Mouse (Mus musculus): ENCODE measurements around the gene Dgkq.
A peak's percentile ranks its signal among the peaks of the same experiment; 100 is the strongest.

Gene Dgkq

GRCm38 (mm10) chr5:108680871-108681270 is 11.4 kb upstream of the Dgkq start:
- DNase-seq = no peak

DNA sequence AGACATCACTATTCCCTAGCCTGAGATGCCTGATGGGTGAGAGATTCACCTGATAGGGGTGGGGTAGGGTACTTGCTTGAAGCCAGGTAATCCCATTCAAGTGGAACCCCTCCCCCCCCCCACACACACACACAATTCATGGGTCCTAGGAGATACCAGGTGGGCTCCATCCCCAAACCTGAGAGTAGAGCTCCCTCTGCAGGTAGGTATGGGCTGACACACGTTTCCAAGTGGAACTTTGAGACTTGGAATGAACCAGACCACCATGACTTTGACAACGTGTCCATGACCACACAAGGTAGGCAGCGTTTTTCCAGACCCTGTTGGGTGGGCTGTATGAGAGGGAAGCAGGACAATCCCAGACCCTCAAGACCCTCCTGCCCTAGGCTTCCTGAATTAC is 10.4 kb upstream of the Dgkq start:
- DNase-seq = no peak

DNA sequence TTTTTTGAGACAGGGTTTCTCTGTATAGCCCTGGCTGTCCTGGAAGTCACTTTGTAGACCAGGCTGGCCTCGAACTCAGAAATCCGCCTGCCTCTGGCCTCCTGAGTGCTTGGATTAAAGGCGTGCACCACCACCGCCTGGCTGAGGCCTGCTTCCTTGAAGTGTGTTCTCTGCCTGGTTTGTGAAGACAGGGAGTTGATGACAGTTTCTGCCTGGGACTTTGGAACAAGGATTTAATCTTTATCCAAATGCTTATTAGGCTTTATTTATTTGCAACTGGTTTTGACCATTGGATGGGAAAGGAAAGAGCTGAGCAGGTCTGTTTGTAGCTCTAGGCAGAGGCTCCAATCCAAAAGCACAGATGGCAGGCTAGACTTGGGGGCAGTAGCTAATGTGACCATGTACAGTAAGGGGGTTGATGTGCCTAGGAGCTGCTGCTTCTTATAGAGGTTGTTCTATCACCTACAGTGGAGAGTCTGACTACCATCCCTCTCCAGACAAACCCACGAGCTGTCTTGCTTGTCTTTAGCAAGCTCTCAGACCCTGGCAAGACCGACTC is 8.9 kb upstream of the Dgkq start:
- DNase-seq = no peak

DNA sequence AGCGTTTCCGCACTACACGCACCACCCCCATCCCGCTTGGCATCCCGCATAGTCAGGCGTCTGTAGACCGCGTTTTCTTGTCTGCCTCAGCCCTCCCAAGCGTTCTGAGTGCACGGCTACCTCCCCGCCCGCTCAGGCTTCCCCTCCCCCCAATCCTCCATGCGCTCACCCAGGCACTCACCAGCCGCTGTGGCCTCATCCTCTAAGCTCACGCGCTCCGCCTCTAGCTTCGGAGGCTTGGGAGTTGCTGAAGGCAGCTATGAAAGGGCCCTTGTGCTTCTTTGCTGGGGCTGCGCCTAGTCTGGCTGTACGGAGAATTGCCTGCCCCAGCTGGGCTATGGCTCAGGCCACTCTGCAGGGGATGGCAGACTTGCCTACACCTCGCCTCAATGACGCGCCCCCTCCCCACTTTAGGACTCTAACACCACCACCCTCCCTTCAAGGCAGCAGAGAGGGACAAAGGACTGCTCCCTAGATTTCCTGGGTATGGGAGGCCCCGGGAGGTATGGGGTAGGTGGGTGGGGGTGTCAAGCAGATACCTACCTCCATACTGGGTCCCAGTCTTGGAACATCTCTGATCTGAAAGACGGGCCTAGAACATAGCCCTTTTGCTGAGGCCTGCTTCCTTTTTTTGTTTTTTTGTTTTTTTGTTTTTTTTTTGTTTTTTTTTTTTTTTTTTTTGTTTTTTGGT is 8.3 kb upstream of the Dgkq start:
- DNase-seq = peak; percentile 63 to 70

DNA sequence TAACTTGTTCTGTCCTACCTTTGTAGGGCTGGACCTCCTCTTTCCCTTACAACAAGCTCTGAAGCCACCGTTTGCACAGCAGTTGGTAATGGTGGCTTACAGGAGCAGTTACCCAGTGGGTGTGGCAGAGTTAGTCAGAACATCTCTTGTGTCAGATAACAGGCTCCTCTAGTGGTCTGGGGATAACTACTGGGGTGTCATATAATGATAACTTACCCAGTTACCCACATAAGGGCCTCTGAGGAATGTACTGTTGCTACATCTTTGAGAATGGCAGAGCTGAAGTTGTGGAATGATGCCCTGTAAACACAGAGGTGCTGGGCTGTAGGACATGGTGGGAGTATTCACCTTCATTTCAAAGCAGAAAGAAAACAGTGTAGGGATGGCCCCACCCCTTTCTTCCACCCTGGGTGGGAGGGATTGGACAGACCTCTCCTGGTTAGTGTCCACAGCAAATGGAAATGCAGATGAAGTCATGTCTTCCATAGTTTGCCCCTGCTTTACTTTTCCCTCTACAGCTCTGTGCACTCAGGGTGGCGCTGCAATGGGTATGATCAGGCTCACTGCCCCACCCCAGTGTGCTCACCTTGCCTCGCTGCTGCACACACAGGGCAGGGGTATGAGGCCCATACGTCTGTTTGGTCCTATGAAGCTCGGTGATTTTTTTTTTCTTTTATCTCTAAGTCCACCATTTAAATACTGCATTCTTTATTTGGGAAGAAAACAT is 7.5 kb upstream of the Dgkq start:
- DNase-seq = no peak

- no peak for DNase-seq
Observed at GRCm38 (mm10) chr5:108675251-108675816, 5.9 kb upstream of the Dgkq start, which contains the start of gene Slc26a1. TSS of gene Slc26a1 (minus strand) at chr5:108675569.

DNA sequence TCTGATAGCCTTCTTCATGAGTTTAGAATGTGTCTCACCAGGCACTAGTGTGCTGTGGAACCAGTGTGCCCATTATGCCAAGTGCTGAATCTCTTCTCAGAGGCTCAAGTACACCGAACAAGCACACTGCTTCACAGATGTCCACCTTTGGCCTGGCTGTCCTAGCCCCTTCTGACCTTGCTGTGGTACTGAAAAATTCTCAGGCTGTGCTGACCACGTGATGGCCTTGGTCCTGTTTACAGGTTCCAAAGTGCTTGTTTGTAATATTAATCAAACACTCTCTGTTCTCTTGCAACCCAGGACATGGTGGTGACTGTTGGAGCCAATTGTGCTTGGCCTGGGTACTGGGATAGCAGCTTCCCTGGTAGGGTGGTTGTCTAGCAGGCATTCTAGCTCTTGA is 5.2 kb upstream of the Dgkq start:
- no peak for DNase-seq

- no peak for DNase-seq
Observed at GRCm38 (mm10) chr5:108671757-108672156, 2.3 kb upstream of the Dgkq start.

GRCm38 (mm10) chr5:108670785-108671184 is 1.3 kb upstream of the Dgkq start:
- peak in 1 of 2 experiments; percentile 42 for DNase-seq

GRCm38 (mm10) chr5:108669986-108670385 is 514 bp upstream of the Dgkq start:
- no peak for DNase-seq

DNA sequence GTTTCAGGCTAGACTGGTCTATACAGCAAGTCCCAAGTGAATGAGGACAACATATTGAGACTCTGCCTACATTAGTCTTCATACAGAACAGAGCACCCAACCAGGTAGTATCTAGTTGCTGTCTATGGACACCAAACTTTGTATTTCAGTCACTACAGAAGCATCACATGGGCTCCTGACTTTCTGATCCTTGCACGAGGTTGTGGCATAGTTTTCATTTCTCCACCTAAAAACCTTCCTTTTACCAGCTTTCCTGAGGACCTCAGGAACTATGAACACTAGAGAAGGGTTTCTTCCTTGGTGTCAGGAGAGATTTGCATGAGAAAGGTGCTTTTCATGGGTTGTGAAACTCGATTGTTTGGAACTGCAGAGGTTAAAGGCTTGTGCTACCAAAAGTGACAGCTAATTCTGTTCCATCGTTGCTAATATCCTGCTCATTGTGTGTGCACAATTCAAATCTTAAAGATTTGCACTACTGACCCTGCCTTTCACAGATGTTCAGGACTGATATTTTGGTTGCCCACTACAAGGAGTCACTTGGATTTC is 1.0 kb downstream of the Dgkq start:
- no peak for DNase-seq

DNA sequence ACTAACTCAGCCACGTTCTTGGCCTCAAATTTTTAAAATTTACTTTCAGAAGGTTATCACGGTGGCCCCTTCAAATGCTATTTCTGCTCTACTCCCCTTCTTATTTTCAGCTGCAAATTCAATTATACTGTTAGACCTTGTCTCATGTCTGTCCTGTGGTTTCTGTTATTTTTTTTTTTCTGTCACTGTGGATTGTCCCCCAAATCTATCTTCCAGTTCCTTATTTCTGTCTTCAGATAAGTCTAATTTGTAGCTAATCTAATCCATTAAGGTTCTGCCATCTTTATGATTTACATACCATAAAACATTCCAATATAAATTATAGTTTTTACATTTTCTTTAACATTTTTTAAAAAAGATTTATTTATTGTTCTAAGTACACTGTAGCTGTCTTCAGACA is 2.1 kb downstream of the Dgkq start:
- DNase-seq = no peak

GRCm38 (mm10) chr5:108665066-108665465 is 4.4 kb downstream of the Dgkq start:
- no peak for DNase-seq

GRCm38 (mm10) chr5:108662772-108663171 is 6.7 kb downstream of the Dgkq start:
- no peak for DNase-seq

- DNase-seq = peak; percentile 93 to 94
Observed at GRCm38 (mm10) chr5:108660632-108661268, 8.7 kb downstream of the Dgkq start.

- DNase-seq = no peak
Observed at GRCm38 (mm10) chr5:108659698-108660631, 9.5 kb downstream of the Dgkq start, which contains the start of gene Idua. TSS of gene Idua (plus strand) at chr5:108660331.

GRCm38 (mm10) chr5:108658611-108659010 is 10.9 kb downstream of the Dgkq start:
- DNase-seq = no peak

DNA sequence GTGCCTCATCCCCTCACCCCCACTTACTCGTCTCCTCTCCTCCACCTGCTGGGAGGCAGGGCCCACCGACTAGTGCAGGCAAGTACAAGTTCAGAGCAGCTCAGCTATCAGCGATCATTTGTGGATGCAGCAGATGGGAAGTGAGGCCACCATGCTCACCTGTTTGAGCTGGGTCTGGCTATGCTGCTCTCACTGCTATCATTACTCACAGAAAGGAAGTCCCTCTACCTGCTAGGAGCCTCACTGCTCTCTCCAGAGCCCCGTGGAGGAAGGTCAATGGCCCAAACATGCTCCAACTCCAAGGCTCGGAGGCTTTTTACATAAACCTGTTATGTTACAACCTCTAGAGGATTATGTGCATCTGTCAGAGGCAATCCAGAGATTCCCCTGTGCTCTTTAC is 12.1 kb downstream of the Dgkq start:
- DNase-seq = no peak

- DNase-seq = no peak
Observed at GRCm38 (mm10) chr5:108655891-108656650, 13.4 kb downstream of the Dgkq start.

GRCm38 (mm10) chr5:108655381-108655780 is 14.1 kb downstream of the Dgkq start:
- DNase-seq = no peak

DNA sequence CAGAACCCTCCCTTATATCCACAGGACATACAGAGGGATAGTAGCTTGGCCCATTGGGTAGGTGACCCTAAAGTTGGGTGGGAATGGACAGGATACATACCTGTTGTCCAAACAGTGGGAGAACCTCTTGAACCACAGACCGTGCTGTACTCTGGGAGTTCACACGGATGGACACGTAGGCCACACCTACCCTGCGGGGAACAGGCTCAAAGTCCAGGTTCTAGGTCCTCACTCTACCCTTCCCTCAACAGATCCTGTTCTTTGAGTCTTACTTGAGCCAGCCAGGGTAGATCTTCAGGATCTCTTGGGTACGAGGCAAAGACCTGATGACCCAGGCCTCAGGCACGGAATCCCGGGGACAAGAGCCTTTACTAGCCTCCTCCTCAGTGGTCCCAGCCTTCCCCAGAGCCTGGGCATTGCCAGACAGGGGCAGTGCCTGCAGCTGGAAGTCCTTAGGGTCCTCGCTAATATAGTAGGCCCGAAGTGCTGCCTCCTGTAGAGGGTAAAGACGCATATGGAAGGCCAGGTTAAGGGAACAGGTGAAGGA is 15.0 kb downstream of the Dgkq start:
- DNase-seq = no peak
